Mouse (Mus musculus) embryonic fibroblast, embryonic 13.5 days (primary cell): ENCODE measurements around the gene Yipf3.

Experiments
- CTCF ChIP-seq: IDR thresholded peaks from 2 replicates; pipeline ENCODE4 v1.5.1; 2011; ENCODE audit warnings: mild to moderate bottlenecking, control low read depth, low read length, moderate library complexity, borderline replicate concordance; ENCODE audit not compliant: insufficient read depth
- POLR2A ChIP-seq: IDR thresholded peaks from 2 replicates; pipeline ENCODE4 v1.6.1; 2011; ENCODE audit warnings: low read depth, mild to moderate bottlenecking, control low read depth, low read length, moderate library complexity

DNA sequence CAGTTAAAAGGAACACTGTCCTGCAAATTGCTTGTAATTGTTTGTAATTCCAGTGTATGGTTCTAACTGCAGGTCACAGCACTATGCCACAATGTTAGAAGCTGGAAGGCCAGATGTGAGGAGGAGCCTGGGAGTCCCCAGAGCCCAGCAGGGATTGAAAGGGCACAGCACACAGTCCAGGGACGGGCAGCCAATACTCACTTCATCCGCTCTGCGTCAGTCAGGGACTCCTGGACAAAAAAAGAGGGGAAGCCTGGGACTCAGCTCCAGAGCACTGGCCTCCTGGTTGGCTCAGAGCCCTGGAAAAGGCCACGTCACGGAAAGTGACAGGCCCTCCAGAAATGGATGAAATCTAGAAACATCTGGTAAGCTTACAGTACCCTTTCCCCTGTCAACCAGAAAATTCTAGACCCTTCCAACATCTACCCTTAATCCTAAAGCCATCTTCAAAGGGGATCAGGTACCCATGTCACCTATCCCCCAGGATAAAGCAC is 14.4 kb downstream of the Yipf3 start:
- TF ChIP-seq CTCF, result no peak
- TF ChIP-seq POLR2A, result no peak
